Mouse (Mus musculus) myocyte (in vitro differentiated cells): ENCODE measurements around the gene Lats2. TPM values are rescaled to one million over a fixed set of nuclear protein-coding genes. Genes with fewer than 3 reads are reported as not detected.
"Not testable (repeated sequence)": the region's sequence is repeated elsewhere in the genome, so short reads cannot be mapped to it uniquely, and the experiment has no call there.

Experiments used
- H3K27me3 ChIP-seq: one replicate; pipeline ENCODE4 v1.6.1; 2011; ENCODE audit not compliant: control insufficient read depth, insufficient read depth, insufficient read length
- H3K36me3 ChIP-seq: one replicate; pipeline ENCODE4 v1.6.1; 2011; ENCODE audit not compliant: control insufficient read depth, insufficient read depth
- H3K4me2 ChIP-seq: one replicate; pipeline ENCODE4 v1.6.1; 2011; ENCODE audit warnings: low read depth, control low read depth
- H3K4me3 ChIP-seq: one replicate; pipeline ENCODE4 v1.5.1; 2011; ENCODE audit warnings: mild to moderate bottlenecking, control low read depth, moderate library complexity
- H3K79me2 ChIP-seq: one replicate; pipeline ENCODE4 v1.6.1; 2011; ENCODE audit not compliant: control insufficient read depth, insufficient read depth
- H3ac ChIP-seq: one replicate; pipeline ENCODE4 v1.6.1; 2011; ENCODE audit not compliant: control insufficient read depth, insufficient read length
- CEBPB ChIP-seq: IDR thresholded peaks from 2 replicates; pipeline ENCODE4 v1.6.1; 2011; ENCODE audit warnings: mild to moderate bottlenecking, moderate library complexity; ENCODE audit not compliant: poor library complexity, insufficient read depth, severe bottlenecking
- E2F4 ChIP-seq: IDR thresholded peaks from one replicate; pipeline ENCODE4 v1.6.1; 2011; ENCODE audit warnings: mild to moderate bottlenecking, control low read depth, moderate library complexity; ENCODE audit not compliant: insufficient read depth
- MAX ChIP-seq: IDR thresholded peaks from one replicate; pipeline ENCODE4 v1.6.1; 2011; ENCODE audit warnings: low read depth, mild to moderate bottlenecking, control low read depth
- MYOD1 ChIP-seq, 3 experiments: IDR thresholded peaks; one replicate each; pipeline ENCODE4 v1.6.1; 2011; ENCODE audit warnings: control low read depth in 2 of 3, low read depth in 2 of 3, mild to moderate bottlenecking in 2 of 3, moderate library complexity in 1 of 3; ENCODE audit not compliant: insufficient read length in 2 of 3, control insufficient read depth in 1 of 3
- MYOG ChIP-seq, 3 experiments: IDR thresholded peaks; one replicate each; pipeline ENCODE4 v1.6.1; 2011; ENCODE audit warnings: control low read depth in 2 of 3, low read depth in 2 of 3, mild to moderate bottlenecking in 2 of 3; ENCODE audit not compliant: insufficient read length in 2 of 3, control insufficient read depth in 1 of 3, insufficient read depth in 1 of 3
- POLR2A ChIP-seq: IDR thresholded peaks from one replicate; pipeline ENCODE4 v1.6.1; 2011; ENCODE audit warnings: low read depth, mild to moderate bottlenecking, control low read depth, moderate library complexity; ENCODE audit not compliant: insufficient read length
- POLR2AphosphoS2 ChIP-seq: IDR thresholded peaks from one replicate; pipeline ENCODE4 v1.6.1; 2011; ENCODE audit warnings: low read depth, control low read depth; ENCODE audit not compliant: insufficient read length
- REST ChIP-seq: IDR thresholded peaks from one replicate; pipeline ENCODE4 v1.6.1; 2011; ENCODE audit warnings: mild to moderate bottlenecking, control low read depth, moderate library complexity; ENCODE audit not compliant: insufficient read depth, insufficient read length
- SRF ChIP-seq: IDR thresholded peaks from one replicate; pipeline ENCODE4 v1.6.1; 2011; ENCODE audit warnings: low read depth; ENCODE audit not compliant: control insufficient read depth, insufficient read length
- TCF12 ChIP-seq: IDR thresholded peaks from one replicate; pipeline ENCODE4 v1.6.1; 2011; ENCODE audit warnings: mild to moderate bottlenecking, control low read depth; ENCODE audit not compliant: poor library complexity, insufficient read depth, severe bottlenecking
- TCF3 ChIP-seq: IDR thresholded peaks from one replicate; pipeline ENCODE4 v1.6.1; 2011; ENCODE audit warnings: low read depth, control low read depth; ENCODE audit not compliant: insufficient read length
- USF1 ChIP-seq: IDR thresholded peaks from one replicate; pipeline ENCODE4 v1.6.1; 2011; ENCODE audit warnings: low read depth, mild to moderate bottlenecking, control low read depth, moderate library complexity
- polyA plus RNA-seq: library from polyadenylated mRNA; unstranded; fragments of >200 nt; fragmentation: generic; extraction: Trizol; gene quantifications from one replicate; pipeline ENCODE4 v1.2.1, GENCODE M21; 2012; ENCODE audit warnings: missing spikeins

Gene Lats2
- polyA plus RNA-seq, 1 experiment = 10.6 TPM

GRCm38 (mm10) chr14:57663630-57664029, 94.6 kb downstream of the Lats2 start:
- TF ChIP-seq MYOG (IDR thresholded peaks at IDR 0.05; ENCODE audit: control insufficient read depth in 1 of 3, insufficient read depth in 1 of 3, insufficient read length in 2 of 3, low read depth in 2 of 3) (no peak), POLR2AphosphoS2 (no peak), MAX (no peak), REST (no peak), TCF3 (no peak)
- Histone ChIP-seq H3K36me3 (no peaks in the 10 kb centered on the region), H3K4me3 (peak overlapping the region; percentile 93), H3K4me2 (peak overlapping the region; percentile 90), H3ac (peak overlapping the region; percentile 56), H3K27me3 (no peaks in the 10 kb centered on the region), H3K79me2 (peaks cover 68% of the 10 kb centered on the region)

DNA sequence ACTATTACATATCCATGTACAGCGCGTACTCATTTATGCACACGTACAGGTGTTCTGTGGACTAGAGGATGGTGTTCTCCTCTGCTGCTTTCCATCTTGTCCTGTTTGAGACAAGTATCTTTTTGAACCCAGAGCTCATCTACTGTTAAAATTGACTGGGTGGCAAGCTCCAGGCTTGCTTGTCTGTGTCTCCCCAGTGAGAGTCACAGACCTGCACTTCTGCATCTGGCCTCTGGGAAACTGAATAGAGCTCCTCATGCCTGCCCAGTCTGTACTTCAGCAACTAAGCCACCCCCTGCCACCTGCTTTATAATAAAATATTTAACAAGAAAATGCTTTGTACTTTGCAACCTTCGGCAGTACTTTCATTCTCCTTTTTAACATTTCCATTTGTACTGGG, 99.9 kb downstream of the Lats2 start:
- H3K27me3 ChIP-seq = no peaks in the 10 kb centered on the region
- H3K36me3 ChIP-seq = no peaks in the 10 kb centered on the region
- H3K79me2 ChIP-seq = peaks cover 97% of the 10 kb centered on the region
- TF ChIP-seq CEBPB (no peak), E2F4 (no peak), USF1 (no peak), MAX (no peak), REST (no peak), POLR2AphosphoS2 (no peak)
- no peak overlapping the region for H3K4me3 ChIP-seq
- no peak overlapping the region for H3K4me2 ChIP-seq
- H3ac ChIP-seq = no peak overlapping the region

DNA sequence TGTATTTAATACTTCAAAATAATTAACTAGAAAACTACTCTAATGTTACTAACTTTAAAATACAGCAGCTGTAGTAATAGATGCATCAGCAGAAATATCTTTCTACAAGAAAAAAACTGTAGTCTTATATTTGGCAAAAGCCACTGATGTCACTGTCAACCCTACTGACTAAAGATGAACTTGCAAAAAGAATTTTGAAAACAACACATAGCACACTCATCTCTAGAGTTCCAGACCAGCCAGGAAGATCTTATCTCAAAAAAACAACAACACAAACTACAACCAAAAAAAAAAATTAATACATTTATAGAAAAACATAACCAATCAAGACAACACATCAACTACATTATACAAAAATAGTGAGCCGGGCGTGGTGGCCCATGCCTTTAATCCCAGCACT, 100.7 kb downstream of the Lats2 start:
- Histone ChIP-seq H3K4me2 (no peak overlapping the region), H3K4me3 (no peak overlapping the region), H3K79me2 (peaks cover 97% of the 10 kb centered on the region), H3K27me3 (no peaks in the 10 kb centered on the region), H3K36me3 (no peaks in the 10 kb centered on the region), H3ac (no peak overlapping the region)
- no peak for TF ChIP-seq POLR2A
- no peak for TF ChIP-seq TCF12
- no peak for TF ChIP-seq SRF
- no peak for TF ChIP-seq MYOD1 (IDR thresholded peaks at IDR 0.05; ENCODE audit: control insufficient read depth in 1 of 3, insufficient read length in 2 of 3, low read depth in 2 of 3)
- TF ChIP-seq MAX = no peak
- TF ChIP-seq REST = no peak
- no peak for TF ChIP-seq TCF3
- no peak for TF ChIP-seq USF1
- no peak for TF ChIP-seq E2F4
- TF ChIP-seq MYOG (IDR thresholded peaks at IDR 0.05; ENCODE audit: control insufficient read depth in 1 of 3, insufficient read depth in 1 of 3, insufficient read length in 2 of 3, low read depth in 2 of 3) = no peak
- TF ChIP-seq POLR2AphosphoS2 = no peak
- TF ChIP-seq CEBPB = no peak

- H3ac ChIP-seq, H3K27me3 ChIP-seq: not testable (repeated sequence)
Observed at GRCm38 (mm10) chr14:57656519-57656918, 101.7 kb downstream of the Lats2 start.

DNA sequence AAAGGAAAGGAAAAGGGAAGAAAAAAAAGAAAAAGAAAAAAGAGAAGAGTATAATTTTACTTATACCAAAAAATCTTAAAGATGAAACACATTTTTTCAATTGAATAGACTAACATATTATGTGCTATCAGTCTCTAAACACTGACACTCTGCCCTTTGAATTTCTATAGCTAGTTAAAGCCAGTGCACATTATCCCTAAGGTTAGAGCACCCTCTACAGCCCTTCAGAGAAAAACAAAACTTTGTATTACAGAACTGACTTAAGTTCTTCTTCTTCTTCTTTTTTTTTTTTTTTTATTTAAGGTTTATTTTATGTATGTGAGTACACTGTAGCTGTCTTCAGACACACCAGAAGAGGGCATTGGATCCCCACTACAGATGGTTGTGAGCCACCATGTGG, 108.7 kb downstream of the Lats2 start:
- Histone ChIP-seq H3K4me2 (no peak overlapping the region), H3K36me3 (peaks cover 4% of the 10 kb centered on the region), H3K79me2 (peaks cover 68% of the 10 kb centered on the region), H3ac (no peak overlapping the region), H3K27me3 (no peaks in the 10 kb centered on the region), H3K4me3 (no peak overlapping the region)
- TF ChIP-seq MYOG (IDR thresholded peaks at IDR 0.05; ENCODE audit: control insufficient read depth in 1 of 3, insufficient read depth in 1 of 3, insufficient read length in 2 of 3, low read depth in 2 of 3) (no peak), POLR2A (no peak), TCF12 (no peak), SRF (no peak), CEBPB (no peak), E2F4 (no peak), POLR2AphosphoS2 (no peak), USF1 (no peak), MYOD1 (IDR thresholded peaks at IDR 0.05; ENCODE audit: control insufficient read depth in 1 of 3, insufficient read length in 2 of 3, low read depth in 2 of 3) (no peak), REST (no peak), MAX (no peak), TCF3 (no peak)

More at GRCm38 (mm10) chr14:57656519-57656918, 101.7 kb downstream of the Lats2 start:
- not testable (repeated sequence) for H3K4me2 ChIP-seq, H3K36me3 ChIP-seq, H3K4me3 ChIP-seq
- peaks cover 97% of the 10 kb centered on the region for H3K79me2 ChIP-seq
